Mouse (Mus musculus): ENCODE measurements at regions not wholly inside any gene's neighbourhood (a gene's known extent, or its start where the extent isn't known, plus 50 kb on each side); places are given as distances from the start of the nearest gene placed in this dataset.
"Not testable (repeated sequence)": the region's sequence is repeated elsewhere in the genome, so short reads cannot be mapped to it uniquely, and the experiment has no call there.

- ATAC-seq: no peak
Observed at GRCm38 (mm10) chr6:144940871-144941380, 135.1 kb downstream of the Bcat1 start.

GRCm38 (mm10) chr6:144938613-144939236 lies 137.3 kb downstream of the Bcat1 start:
- no peak for ATAC-seq

- ATAC-seq: no peak
Observed at GRCm38 (mm10) chr6:144937211-144937610, 138.8 kb downstream of the Bcat1 start.

GRCm38 (mm10) chr6:144933722-144934235 lies 142.2 kb downstream of the Bcat1 start:
- ATAC-seq: no peak

- ATAC-seq: no peak
Observed at GRCm38 (mm10) chr6:144932402-144932801, 143.6 kb downstream of the Bcat1 start.

GRCm38 (mm10) chr6:144929959-144930358 lies 146.0 kb downstream of the Bcat1 start:
- no peak for ATAC-seq

- ATAC-seq: no peak
Observed at GRCm38 (mm10) chr6:144929262-144929855, 146.6 kb downstream of the Bcat1 start.

GRCm38 (mm10) chr6:144927599-144927998 lies 145.8 kb upstream of the Sox5 start:
- no peak for ATAC-seq

GRCm38 (mm10) chr6:144922762-144923161 lies 141.0 kb upstream of the Sox5 start:
- no peak for ATAC-seq

GRCm38 (mm10) chr6:144919750-144920149 lies 138.0 kb upstream of the Sox5 start:
- peak; percentile 89 for ATAC-seq

- no peak for ATAC-seq
Observed at GRCm38 (mm10) chr6:144917128-144917527, 135.4 kb upstream of the Sox5 start.

GRCm38 (mm10) chr6:144911781-144912180 lies 130.0 kb upstream of the Sox5 start:
- no peak for ATAC-seq

- peak; percentile 53 for ATAC-seq
Observed at GRCm38 (mm10) chr6:144910392-144910791, 128.6 kb upstream of the Sox5 start.

- ATAC-seq: no peak
Observed at GRCm38 (mm10) chr6:144908646-144909045, 126.9 kb upstream of the Sox5 start.

- peak; percentile 66 for ATAC-seq
Observed at GRCm38 (mm10) chr6:144903156-144903555, 121.4 kb upstream of the Sox5 start.

- peak; percentile 86 for ATAC-seq
Observed at GRCm38 (mm10) chr6:144902267-144902995, 120.7 kb upstream of the Sox5 start.

GRCm38 (mm10) chr6:144901825-144902224 lies 120.0 kb upstream of the Sox5 start:
- peak; percentile 29 for ATAC-seq

GRCm38 (mm10) chr6:144900858-144901257 lies 119.1 kb upstream of the Sox5 start:
- ATAC-seq: not testable (repeated sequence)

GRCm38 (mm10) chr6:144897526-144897925 lies 115.7 kb upstream of the Sox5 start:
- ATAC-seq: no peak

GRCm38 (mm10) chr6:144890914-144891313 lies 109.1 kb upstream of the Sox5 start:
- ATAC-seq: no peak

- no peak for ATAC-seq
Observed at GRCm38 (mm10) chr6:144890166-144890565, 108.4 kb upstream of the Sox5 start.

GRCm38 (mm10) chr6:144883117-144883516 lies 101.3 kb upstream of the Sox5 start:
- ATAC-seq: no peak

- no peak for ATAC-seq
Observed at GRCm38 (mm10) chr6:144880098-144880497, 98.3 kb upstream of the Sox5 start.
